Mouse (Mus musculus) gastrocnemius, postnatal 14 days (tissue): ENCODE results near the gene Fyco1. TPM values are rescaled to one million over a fixed set of nuclear protein-coding genes. Genes with fewer than 3 reads are reported as not detected.

Source experiments
- DNase-seq: peaks from one replicate; pipeline ENCODE4 v3.0.0; 2021; ENCODE audit warnings: mixed read lengths
- intact Hi-C: fragments of 180-260 bp; cut with DNase I; formaldehyde crosslinking; loops from one replicate; pipeline ENCODE4 v1.15.1; 2025; ENCODE audit warnings: low total_unique reads
- long read RNA-seq, 2 experiments: library from polyadenylated mRNA; stranded (forward); transcript quantifications; one replicate each; pipeline ENCODE4 v2.0.0; 2021
- total RNA-seq, 2 experiments: library from RNA; stranded (reverse); gene quantifications; 2 replicates each; pipeline ENCODE4 v1.2.3; 2021

Fyco1 gene
- 100 to 1,000 TPM; 175 to 183 TPM for total RNA-seq
- long read RNA-seq, experiment 1, full-length matches to known transcripts: 6 of 28 reads
- long read RNA-seq, experiment 1, partial matches to known transcripts: 6 of 28 reads
- long read RNA-seq, experiment 1, other reads (novel, unspliced or antisense): 16 of 28 reads
- long read RNA-seq, experiment 2, full-length matches to known transcripts: 13 of 45 reads
- long read RNA-seq, experiment 2, partial matches to known transcripts: 18 of 45 reads
- long read RNA-seq, experiment 2, other reads (novel, unspliced or antisense): 14 of 45 reads

GRCm38 (mm10) chr9:123851713-123852448 is at the start of gene Fyco1:
Gene Fyco1 (minus strand): TSS chr9:123851899.
- peak; percentile 93 for DNase-seq
- intact Hi-C loops: no loop called here

GRCm38 (mm10) chr9:123872049-123872448 is 20.4 kb upstream of the Fyco1 start:
- intact Hi-C loops: no loop called here
- no peak for DNase-seq

GRCm38 (mm10) chr9:123869167-123869784 is 17.6 kb upstream of the Fyco1 start:
- intact Hi-C loops: no loop called here
- DNase-seq: no peak

- intact Hi-C loops: no loop called here
- no peak for DNase-seq
Measured at GRCm38 (mm10) chr9:123863641-123864040, 11.9 kb upstream of the Fyco1 start.

GRCm38 (mm10) chr9:123862895-123863616 is 11.4 kb upstream of the Fyco1 start:
- intact Hi-C loops: no loop called here
- DNase-seq: no peak

- DNase-seq: no peak
- intact Hi-C loops: no loop called here
Measured at GRCm38 (mm10) chr9:123861929-123862328, 10.2 kb upstream of the Fyco1 start, which contains the start of gene Xcr1. Gene Xcr1 (minus strand): TSS chr9:123862029.

GRCm38 (mm10) chr9:123856836-123857235 is 5.1 kb upstream of the Fyco1 start:
- DNase-seq: no peak
- intact Hi-C loops: no loop called here

- intact Hi-C loops: no loop called here
Measured at GRCm38 (mm10) chr9:123852449-123853390, 1.0 kb upstream of the Fyco1 start.

GRCm38 (mm10) chr9:123851062-123851712 is 512 bp downstream of the Fyco1 start:
- peak; percentile 79 for DNase-seq
- intact Hi-C loops: no loop called here

More at GRCm38 (mm10) chr9:123852449-123853390, 1.0 kb upstream of the Fyco1 start:
- no peak for DNase-seq

- intact Hi-C loops: no loop called here
Measured at GRCm38 (mm10) chr9:123850705-123851061, 1.0 kb downstream of the Fyco1 start.

GRCm38 (mm10) chr9:123849976-123850695 is 1.6 kb downstream of the Fyco1 start:
- intact Hi-C loops: no loop called here
- no peak for DNase-seq

More at GRCm38 (mm10) chr9:123850705-123851061, 1.0 kb downstream of the Fyco1 start:
- DNase-seq: peak; percentile 23

GRCm38 (mm10) chr9:123846490-123846889 is 5.2 kb downstream of the Fyco1 start:
- intact Hi-C loops: no loop called here
- DNase-seq: no peak

- intact Hi-C loops: no loop called here
- DNase-seq: peak; percentile 24
Measured at GRCm38 (mm10) chr9:123845120-123845519, 6.6 kb downstream of the Fyco1 start.

- intact Hi-C loops: no loop called here
- no peak for DNase-seq
Measured at GRCm38 (mm10) chr9:123844468-123844867, 7.2 kb downstream of the Fyco1 start.

GRCm38 (mm10) chr9:123840243-123840642 is 11.5 kb downstream of the Fyco1 start:
- no peak for DNase-seq
- intact Hi-C loops: no loop called here

- intact Hi-C loops: no loop called here
- DNase-seq: no peak
Measured at GRCm38 (mm10) chr9:123835851-123836250, 15.8 kb downstream of the Fyco1 start.

GRCm38 (mm10) chr9:123828916-123829315 is 22.8 kb downstream of the Fyco1 start:
- peak; percentile 27 for DNase-seq
- intact Hi-C loops: no loop called here

- intact Hi-C loops: no loop called here
- no peak for DNase-seq
Measured at GRCm38 (mm10) chr9:123826631-123827030, 25.1 kb downstream of the Fyco1 start.
